Mouse (Mus musculus) limb, embryonic 11.5 days (tissue): Measurements from ENCODE around the gene Ube3c. TPM values are rescaled to one million over a fixed set of nuclear protein-coding genes. Genes with fewer than 3 reads are reported as not detected.
"Not testable (repeated sequence)": the region's sequence is repeated elsewhere in the genome, so short reads cannot be mapped to it uniquely, and the experiment has no call there.

Experiments used
- ATAC-seq: fragments of 200-750 bp; cut with Nextera tagmentation; 2 replicates; pipeline ENCODE4 v1.8.0; 2017; ENCODE audit warnings: low read depth; ENCODE audit not compliant: insufficient number of reproducible peaks, low FRiP score, low TSS enrichment
- DNase-seq: peaks from one replicate; pipeline ENCODE4 v3.0.0-alpha.2; 2015; ENCODE audit warnings: low spot score
- H3K27ac ChIP-seq: fragments of 300-500 bp; sonication (generic); replicated peaks from 2 replicates; pipeline ENCODE4 v1.5.1; 2014; ENCODE audit warnings: low read depth, mild to moderate bottlenecking, low read length
- H3K27me3 ChIP-seq: fragments of 300-500 bp; sonication (generic); 2 replicates; pipeline ENCODE4 v1.6.1; 2014; ENCODE audit warnings: mild to moderate bottlenecking, low read length, mixed read lengths; ENCODE audit not compliant: control insufficient read depth, insufficient read depth
- H3K36me3 ChIP-seq: fragments of 300-500 bp; sonication (generic); 2 replicates; pipeline ENCODE4 v1.6.1; 2014; ENCODE audit warnings: mild to moderate bottlenecking, low read length, moderate library complexity, mixed read lengths; ENCODE audit not compliant: control insufficient read depth, insufficient read depth
- H3K4me1 ChIP-seq: fragments of 300-500 bp; sonication (generic); 2 replicates; pipeline ENCODE4 v1.6.1; 2014; ENCODE audit warnings: low read length, mixed read lengths; ENCODE audit not compliant: control insufficient read depth, insufficient read depth
- H3K4me2 ChIP-seq: fragments of 300-500 bp; sonication (generic); 2 replicates; pipeline ENCODE4 v1.6.1; 2014; ENCODE audit warnings: low read depth, mild to moderate bottlenecking, moderate library complexity; ENCODE audit not compliant: severe bottlenecking
- H3K4me3 ChIP-seq: fragments of 300-500 bp; sonication (generic); 2 replicates; pipeline ENCODE4 v1.5.1; 2014; ENCODE audit warnings: low read depth, low read length
- H3K9ac ChIP-seq: fragments of 300-500 bp; sonication (generic); 2 replicates; pipeline ENCODE4 v1.6.1; 2014; ENCODE audit warnings: mild to moderate bottlenecking, low read length
- H3K9me3 ChIP-seq: fragments of 300-500 bp; sonication (generic); 2 replicates; pipeline ENCODE4 v1.6.1; 2016; ENCODE audit warnings: low read length; ENCODE audit not compliant: control insufficient read depth
- WGBS: fragments of 180-500 bp; shearing (Covaris S2); extraction: QIAGEN DNeasy Blood & Tissue Kit; methylation state at CpG from one replicate; pipeline ENCODE4 v1.1.7; 2014; 5-methylcytosine and 5-hydroxymethylcytosine counted together
- polyA plus RNA-seq: library from polyadenylated mRNA; unstranded; fragments of >200 nt; fragmentation: Nextera tagmentation; extraction: Ambion mirVana; gene quantifications from 2 replicates; pipeline ENCODE4 v1.2.1, GENCODE M21; 2014

Ube3c gene
- polyA plus RNA-seq, 1 experiment from 2014 or later = 31.9 TPM

DNA sequence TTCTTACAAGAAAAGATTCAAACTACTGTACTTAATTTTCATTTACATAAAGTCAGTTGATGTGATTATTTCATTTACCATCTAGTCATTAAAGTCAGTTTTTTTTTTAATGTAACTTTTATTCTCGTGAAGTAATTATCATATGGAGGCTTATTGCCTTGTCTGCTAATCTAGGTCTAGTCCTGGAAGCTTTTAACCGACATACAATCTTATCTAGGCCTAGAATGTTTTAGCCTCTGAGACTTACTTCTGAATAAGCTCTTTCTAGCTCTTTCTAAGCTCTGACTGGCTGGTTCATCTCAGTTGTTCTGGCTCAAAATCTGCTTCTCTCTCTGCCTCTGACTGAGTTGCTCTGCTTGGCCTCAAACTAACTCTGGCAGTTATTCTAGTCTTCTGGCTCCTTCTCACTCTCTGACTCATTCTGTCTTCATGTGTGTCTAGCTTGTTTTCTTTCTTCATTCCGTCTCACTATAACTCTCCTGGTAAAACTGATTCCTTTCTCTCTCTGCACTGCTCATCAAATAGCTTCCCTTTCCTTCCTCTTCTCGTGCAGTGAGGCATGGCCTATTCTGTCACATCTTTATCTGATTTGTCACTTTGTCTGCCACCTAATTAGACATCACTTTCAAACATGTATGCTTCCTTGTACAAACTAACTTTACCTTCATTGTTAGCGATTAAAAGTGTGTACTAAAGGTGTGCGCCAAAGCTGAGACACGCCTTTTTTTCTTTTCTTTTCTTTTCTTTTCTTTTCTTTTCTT, 72.3 kb downstream of the Ube3c start:
- H3K27me3 ChIP-seq = no peaks in the 10 kb centered on the region
- H3K4me1 ChIP-seq = no peaks in the 10 kb centered on the region
- ATAC-seq = no peak
- WGBS = 90% methylated on average over 7 of the region's 7 CpGs
- no peak overlapping the region for H3K9ac ChIP-seq
- H3K27ac ChIP-seq = no peak overlapping the region
- no peak overlapping the region for H3K4me3 ChIP-seq
- peaks cover 8% of the 10 kb centered on the region; the same call in 1 of the 2 replicates for H3K36me3 ChIP-seq
- no peak for DNase-seq
- H3K9me3 ChIP-seq = no peaks in the 10 kb centered on the region
- no peak overlapping the region for H3K4me2 ChIP-seq

DNA sequence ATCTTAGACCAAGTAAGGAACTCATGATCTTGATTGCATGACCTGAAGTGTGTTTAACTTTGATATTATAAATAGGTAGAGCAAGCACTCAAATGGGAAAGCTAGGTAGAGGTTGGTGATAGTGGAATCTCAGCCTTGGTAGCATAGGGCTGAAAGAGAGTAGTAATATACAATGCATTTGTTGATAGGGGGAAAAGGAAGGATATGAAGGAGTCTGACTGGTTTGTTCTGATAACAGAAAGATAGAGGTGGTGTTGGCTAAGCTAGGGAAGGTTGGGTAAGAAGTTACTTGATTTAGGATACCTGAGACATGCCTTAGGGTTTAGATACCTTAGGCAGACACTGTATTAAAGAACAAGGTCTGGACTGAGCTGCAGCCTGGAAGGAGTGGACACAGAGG, 82.7 kb downstream of the Ube3c start:
- no peak for DNase-seq
- Histone ChIP-seq H3K4me2 (no peak overlapping the region), H3K9me3 (no peaks in the 10 kb centered on the region), H3K4me1 (no peaks in the 10 kb centered on the region), H3K4me3 (no peak overlapping the region), H3K9ac (no peak overlapping the region), H3K36me3 (peaks cover 7% of the 10 kb centered on the region), H3K27me3 (no peaks in the 10 kb centered on the region), H3K27ac (no peak overlapping the region)
- ATAC-seq = no peak

DNA sequence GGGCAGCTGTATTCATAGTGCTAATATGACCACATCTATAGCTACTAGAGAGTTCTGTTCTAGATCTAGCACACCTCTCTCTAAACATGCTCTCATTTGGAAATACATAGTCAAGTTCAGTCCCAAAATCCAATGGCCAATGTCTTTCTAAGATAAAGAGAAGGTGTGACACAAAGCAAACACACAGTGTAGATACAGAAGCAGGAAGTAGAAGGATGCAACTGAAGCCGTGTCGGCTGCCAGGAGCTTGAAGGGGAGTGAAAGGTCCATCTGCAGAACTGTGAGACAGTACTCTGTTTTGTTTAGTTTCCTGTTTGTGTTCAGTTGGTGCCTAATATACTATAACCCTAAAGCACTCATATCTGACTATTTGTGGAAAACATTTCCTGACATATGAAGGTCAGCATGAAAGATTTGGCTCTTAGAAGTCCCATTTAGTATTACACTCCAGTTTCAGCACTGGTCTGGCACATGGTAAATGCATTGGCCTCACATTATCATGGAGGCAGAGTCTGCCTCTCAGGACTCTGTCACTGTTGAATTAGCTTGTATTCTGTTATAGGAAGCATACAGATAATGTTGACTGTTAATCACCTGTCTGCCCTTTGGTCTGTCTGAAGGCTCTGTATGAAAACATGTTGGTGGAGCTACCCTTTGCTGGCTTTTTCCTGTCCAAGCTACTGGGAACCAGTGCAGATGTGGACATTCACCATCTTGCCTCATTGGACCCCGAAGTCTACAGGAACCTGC, 88.7 kb downstream of the Ube3c start:
- WGBS = 90% methylated on average over 3 of the region's 3 CpGs
- no peak for DNase-seq
- no peaks in the 10 kb centered on the region for H3K9me3 ChIP-seq
- H3K4me1 ChIP-seq = no peaks in the 10 kb centered on the region
- no peak overlapping the region for H3K9ac ChIP-seq
- no peaks in the 10 kb centered on the region; the same call in none of the 2 replicates for H3K36me3 ChIP-seq
- no peak overlapping the region for H3K27ac ChIP-seq
- no peak overlapping the region for H3K4me2 ChIP-seq
- no peaks in the 10 kb centered on the region for H3K27me3 ChIP-seq
- no peak overlapping the region for H3K4me3 ChIP-seq
- no peak for ATAC-seq

DNA sequence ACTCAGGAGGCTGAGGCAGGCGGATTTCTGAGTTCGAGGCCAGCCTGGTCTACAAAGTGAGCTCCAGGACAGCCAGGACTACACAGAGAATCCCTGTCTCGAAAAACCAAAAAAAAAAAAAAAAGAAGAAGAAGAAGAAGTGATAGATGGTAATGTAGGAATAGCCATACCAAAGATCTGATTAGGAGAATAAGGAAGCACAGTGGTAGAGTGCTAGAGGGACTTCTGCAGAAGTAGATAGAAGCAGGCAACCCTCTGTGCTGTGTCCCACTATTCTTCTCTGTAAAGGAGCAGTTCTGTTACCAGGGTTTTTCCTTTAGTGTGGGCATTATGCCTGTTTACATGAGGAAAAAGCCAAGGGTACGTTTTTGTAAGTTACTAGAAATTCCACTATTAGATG, 92.2 kb downstream of the Ube3c start:
- not testable (repeated sequence) for H3K9ac ChIP-seq, DNase-seq, H3K27ac ChIP-seq, H3K9me3 ChIP-seq, H3K4me1 ChIP-seq, H3K36me3 ChIP-seq, H3K4me2 ChIP-seq, ATAC-seq, H3K4me3 ChIP-seq, H3K27me3 ChIP-seq
- 94% methylated on average over 4 of the region's 4 CpGs for WGBS

GRCm38 (mm10) chr5:29665391-29665790, 96.3 kb downstream of the Ube3c start:
- Histone ChIP-seq H3K9me3 (no peaks in the 10 kb centered on the region), H3K36me3 (peaks cover 7% of the 10 kb centered on the region)
- WGBS = 88% methylated on average over 2 of the region's 2 CpGs

GRCm38 (mm10) chr5:29672551-29672950, 103.5 kb downstream of the Ube3c start:
- H3K4me2 ChIP-seq = no peak overlapping the region
- WGBS = 91% methylated on average over 4 of the region's 4 CpGs
- no peak overlapping the region for H3K27ac ChIP-seq
- H3K4me1 ChIP-seq = no peaks in the 10 kb centered on the region
- ATAC-seq (no peak), DNase-seq (no peak)
- peaks cover 21% of the 10 kb centered on the region for H3K36me3 ChIP-seq
- no peak overlapping the region for H3K4me3 ChIP-seq
- H3K9ac ChIP-seq = no peak overlapping the region
- H3K27me3 ChIP-seq = no peaks in the 10 kb centered on the region
- H3K9me3 ChIP-seq = no peaks in the 10 kb centered on the region

More at GRCm38 (mm10) chr5:29665391-29665790, 96.3 kb downstream of the Ube3c start:
- H3K27ac ChIP-seq = no peak overlapping the region
- H3K4me2 ChIP-seq = no peak overlapping the region
- no peaks in the 10 kb centered on the region for H3K4me1 ChIP-seq
- ATAC-seq (no peak), DNase-seq (no peak)
- no peak overlapping the region for H3K4me3 ChIP-seq
- H3K9ac ChIP-seq = no peak overlapping the region
- no peaks in the 10 kb centered on the region for H3K27me3 ChIP-seq

DNA sequence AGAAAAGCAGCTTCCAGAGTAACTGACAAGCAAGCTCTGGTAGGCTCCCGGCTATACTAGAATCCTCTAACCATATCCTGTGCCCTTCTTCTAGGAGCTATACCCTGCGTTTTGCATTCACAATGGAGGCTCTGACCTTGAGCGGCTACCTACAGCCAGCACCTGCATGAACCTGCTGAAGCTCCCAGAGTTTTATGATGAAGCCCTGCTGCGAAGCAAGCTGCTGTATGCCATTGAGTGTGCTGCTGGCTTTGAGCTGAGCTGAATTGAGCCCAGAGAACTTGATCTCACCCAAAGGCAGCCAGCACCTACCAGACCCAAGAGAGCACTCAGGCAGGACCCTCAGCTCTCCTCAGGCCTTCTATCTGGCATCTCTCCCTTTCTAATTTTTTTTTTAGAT, 105.3 kb downstream of the Ube3c start:
- Histone ChIP-seq H3K36me3 (peaks cover 21% of the 10 kb centered on the region), H3K9ac (no peak overlapping the region), H3K4me2 (no peak overlapping the region), H3K4me3 (no peak overlapping the region), H3K4me1 (no peaks in the 10 kb centered on the region), H3K27me3 (no peaks in the 10 kb centered on the region), H3K27ac (no peak overlapping the region), H3K9me3 (no peaks in the 10 kb centered on the region)
- 93% methylated on average over 4 of the region's 4 CpGs for WGBS
- DNase-seq = no peak
- ATAC-seq = no peak

DNA sequence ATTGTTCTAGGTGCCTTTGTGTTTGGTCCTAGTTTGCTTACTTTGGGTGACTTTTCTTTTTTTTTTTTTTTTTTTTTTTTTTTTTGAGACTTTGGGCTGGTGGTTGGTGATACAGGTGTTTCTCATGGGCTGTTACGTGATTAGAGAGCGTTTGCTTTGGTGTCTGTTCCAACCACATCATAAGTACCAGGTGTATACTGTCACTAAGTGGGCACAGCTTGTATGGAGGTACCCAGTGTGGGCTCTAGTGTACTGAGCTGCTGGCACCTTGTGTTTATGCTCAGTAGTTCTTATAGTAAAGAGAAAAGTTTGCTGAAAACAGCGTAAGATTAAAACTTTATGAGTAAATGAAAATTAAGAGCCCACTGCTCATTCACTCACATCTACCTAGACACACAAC, 107.4 kb downstream of the Ube3c start:
- H3K36me3 ChIP-seq = peaks cover 18% of the 10 kb centered on the region
- 96% methylated on average over 3 of the region's 3 CpGs for WGBS

More for the DNA sequence above, 107.4 kb downstream of the Ube3c start:
- no peaks in the 10 kb centered on the region for H3K4me1 ChIP-seq
- ATAC-seq (no peak), DNase-seq (no peak)
- H3K27me3 ChIP-seq = no peaks in the 10 kb centered on the region
- H3K4me3 ChIP-seq = no peak overlapping the region
- no peak overlapping the region for H3K9ac ChIP-seq
- no peak overlapping the region for H3K4me2 ChIP-seq
- no peaks in the 10 kb centered on the region for H3K9me3 ChIP-seq
- no peak overlapping the region for H3K27ac ChIP-seq
